Mouse (Mus musculus): ENCODE results near the gene Atg9b.

The Atg9b gene

GRCm38 (mm10) chr5:24350531-24351250 is 41.3 kb downstream of the Atg9b start:
- DNase-seq (ENCODE audit: low spot score in 2 of 2), result no peak

GRCm38 (mm10) chr5:24350073-24350472 is 41.9 kb downstream of the Atg9b start:
- DNase-seq (ENCODE audit: low spot score in 2 of 2), result no peak

- DNase-seq (ENCODE audit: low spot score in 2 of 2), result peak in 1 of 2 experiments; percentile 22
Measured at GRCm38 (mm10) chr5:24348546-24348945, 43.4 kb downstream of the Atg9b start.

- peak; percentile 42 to 82 for DNase-seq (ENCODE audit: low spot score in 2 of 2)
Measured at GRCm38 (mm10) chr5:24348128-24348527, 43.8 kb downstream of the Atg9b start.

GRCm38 (mm10) chr5:24347186-24347875 is 44.6 kb downstream of the Atg9b start:
- no peak for DNase-seq (ENCODE audit: low spot score in 2 of 2)

GRCm38 (mm10) chr5:24346313-24346712 is 45.6 kb downstream of the Atg9b start:
- no peak for DNase-seq (ENCODE audit: low spot score in 2 of 2)

GRCm38 (mm10) chr5:24344477-24345051 is 47.4 kb downstream of the Atg9b start:
- DNase-seq (ENCODE audit: low spot score in 2 of 2), result peak in 1 of 2 experiments; percentile 51

GRCm38 (mm10) chr5:24343977-24344436 is 47.9 kb downstream of the Atg9b start:
- DNase-seq (ENCODE audit: low spot score in 2 of 2), result no peak

- DNase-seq (ENCODE audit: low spot score in 2 of 2), result no peak
Measured at GRCm38 (mm10) chr5:24343379-24343778, 48.6 kb downstream of the Atg9b start.

GRCm38 (mm10) chr5:24342966-24343365 is 49.0 kb downstream of the Atg9b start:
- no peak for DNase-seq (ENCODE audit: low spot score in 2 of 2)

- DNase-seq (ENCODE audit: low spot score in 2 of 2), result no peak
Measured at GRCm38 (mm10) chr5:24342205-24342963, 49.6 kb downstream of the Atg9b start.

- DNase-seq (ENCODE audit: low spot score in 2 of 2), result no peak
Measured at GRCm38 (mm10) chr5:24337821-24338220, 54.1 kb downstream of the Atg9b start.

GRCm38 (mm10) chr5:24337366-24337765 is 54.6 kb downstream of the Atg9b start:
- DNase-seq (ENCODE audit: low spot score in 2 of 2), result no peak

- peak in 1 of 2 experiments; percentile 34 for DNase-seq (ENCODE audit: low spot score in 2 of 2)
Measured at GRCm38 (mm10) chr5:24335888-24336511, 55.9 kb downstream of the Atg9b start.

- DNase-seq (ENCODE audit: low spot score in 2 of 2), result no peak
Measured at GRCm38 (mm10) chr5:24334749-24335148, 57.2 kb downstream of the Atg9b start.

Measured in spleen, postnatal 10 days (tissue).